Mouse (Mus musculus) small intestine, adult 2 months (tissue): Measurements from ENCODE around the gene Tmem199. TPM values are rescaled to one million over a fixed set of nuclear protein-coding genes. Genes with fewer than 3 reads are reported as not detected.

ENCODE experiments used
- H3K27ac ChIP-seq: fragments of 200-500 bp; 2 replicates; pipeline ENCODE4 v1.5.1; 2012; ENCODE audit warnings: low read depth, low read length, control low read depth, inconsistent platforms; ENCODE audit not compliant: insufficient read depth
- H3K27me3 ChIP-seq: fragments of 200-500 bp; 2 replicates; pipeline ENCODE4 v1.6.1; 2012; ENCODE audit warnings: mild to moderate bottlenecking, moderate library complexity, low read length, inconsistent platforms; ENCODE audit not compliant: control insufficient read depth, insufficient read depth
- H3K36me3 ChIP-seq: fragments of 200-500 bp; 2 replicates; pipeline ENCODE4 v1.6.1; 2012; ENCODE audit warnings: mild to moderate bottlenecking, low read length, control low read depth, inconsistent platforms; ENCODE audit not compliant: control insufficient read depth, insufficient read depth
- H3K4me1 ChIP-seq: fragments of 200-500 bp; 2 replicates; pipeline ENCODE4 v1.6.1; 2012; ENCODE audit warnings: low read length, inconsistent platforms, mixed read lengths; ENCODE audit not compliant: control insufficient read depth, insufficient read depth, insufficient read length
- H3K4me3 ChIP-seq: fragments of 200-500 bp; 2 replicates; pipeline ENCODE4 v1.5.1; 2012; ENCODE audit warnings: low read depth, mild to moderate bottlenecking, control low read depth, inconsistent platforms, low read length, moderate library complexity
- CTCF ChIP-seq: fragments of 200-500 bp; IDR thresholded peaks from 2 replicates; pipeline ENCODE4 v1.5.1; 2012; ENCODE audit warnings: low read depth, mild to moderate bottlenecking, control low read depth, inconsistent platforms, low read length, moderate library complexity, mixed read lengths; ENCODE audit not compliant: insufficient replicate concordance, insufficient read length; ENCODE audit errors: extremely low read depth
- POLR2A ChIP-seq: fragments of 200-500 bp; IDR thresholded peaks from 2 replicates; pipeline ENCODE4 v1.6.1; 2012; ENCODE audit warnings: low read depth, mild to moderate bottlenecking, control low read depth, inconsistent platforms, low read length, moderate library complexity
- WGBS: fragments of 180-500 bp; shearing (Covaris S2); methylation state at CpG from one replicate; pipeline ENCODE4 v1.1.7; 2018; 5-methylcytosine and 5-hydroxymethylcytosine counted together
- polyA plus RNA-seq: library from polyadenylated mRNA; depleted of rRNA; stranded (reverse); fragments of >200 nt; gene quantifications from 2 replicates; pipeline ENCODE4 v1.2.3, GENCODE M21; 2012; rRNA removed

Tmem199 gene
- polyA plus RNA-seq = 3.7 and 3.8 TPM in 2 replicates

GRCm38 (mm10) chr11:78512025-78512957 lies at the start of gene Tmem199, which contains the start of gene Poldip2:
Gene Tmem199 (minus strand): TSS chr11:78512172.
Gene Poldip2 (plus strand): TSS chr11:78512193.
- Histone ChIP-seq H3K4me1 (no peaks in the 10 kb centered on the region), H3K27me3 (no peaks in the 10 kb centered on the region), H3K36me3 (peaks cover 33% of the 10 kb centered on the region), H3K4me3 (peak within 1 kb of the TSS; percentile 82), H3K27ac (0 out of 2 replicates have a peak within 1 kb of the TSS, but pooled peaks have one; percentile 3)
- WGBS = 1% methylated on average over 67 of the region's 67 CpGs
- TF ChIP-seq POLR2A (peak; percentile 81; the same call in 1 of the 2 replicates), CTCF (no peak)

- Histone ChIP-seq H3K27ac (no peak overlapping the region), H3K36me3 (no peaks in the 10 kb centered on the region; the same call in 1 of the 2 replicates), H3K4me3 (no peak overlapping the region), H3K4me1 (peaks cover 12% of the 10 kb centered on the region; the same call in 1 of the 2 replicates), H3K27me3 (no peaks in the 10 kb centered on the region)
- peak; percentile 73; the same call in 1 of the 2 replicates for TF ChIP-seq CTCF
- TF ChIP-seq POLR2A = no peak
- WGBS = 10% methylated on average over 4 of the region's 4 CpGs
These were observed 48.5 kb upstream of the Tmem199 start for GRCm38 (mm10) chr11:78560447-78560846.

- TF ChIP-seq POLR2A (no peak), CTCF (peak; percentile 56; the same call in 1 of the 2 replicates)
- WGBS = 26% methylated on average over 8 of the region's 8 CpGs
- no peaks in the 10 kb centered on the region for H3K36me3 ChIP-seq
- no peak overlapping the region for H3K27ac ChIP-seq
- H3K27me3 ChIP-seq = no peaks in the 10 kb centered on the region
- H3K4me3 ChIP-seq = no peak overlapping the region
- H3K4me1 ChIP-seq = peaks cover 21% of the 10 kb centered on the region; the same call in 1 of the 2 replicates
These were observed 45.3 kb upstream of the Tmem199 start for GRCm38 (mm10) chr11:78557241-78557640.

GRCm38 (mm10) chr11:78556070-78556469 lies 44.1 kb upstream of the Tmem199 start:
- peaks cover 32% of the 10 kb centered on the region; the same call in 1 of the 2 replicates for H3K4me1 ChIP-seq
- H3K4me3 ChIP-seq = no peak overlapping the region
- H3K27ac ChIP-seq = peak overlapping the region; percentile 46; the same call in 1 of the 2 replicates
- no peaks in the 10 kb centered on the region for H3K27me3 ChIP-seq
- H3K36me3 ChIP-seq = no peaks in the 10 kb centered on the region
- 16% methylated on average over 4 of the region's 4 CpGs for WGBS
- TF ChIP-seq POLR2A (no peak), CTCF (no peak)

GRCm38 (mm10) chr11:78555623-78556022 lies 43.7 kb upstream of the Tmem199 start:
- Histone ChIP-seq H3K36me3 (no peaks in the 10 kb centered on the region), H3K27me3 (no peaks in the 10 kb centered on the region), H3K27ac (peak overlapping the region; percentile 74), H3K4me3 (no peak overlapping the region), H3K4me1 (peaks cover 33% of the 10 kb centered on the region; the same call in 1 of the 2 replicates)
- WGBS = 19% methylated on average over 3 of the region's 3 CpGs
- TF ChIP-seq CTCF (no peak), POLR2A (no peak)

GRCm38 (mm10) chr11:78551059-78551398 lies 39.1 kb upstream of the Tmem199 start:
- peak overlapping the region; percentile 18; the same call in 1 of the 2 replicates for H3K27ac ChIP-seq
- TF ChIP-seq POLR2A = no peak
- no peak for TF ChIP-seq CTCF
- 23% methylated on average over 6 of the region's 6 CpGs for WGBS

More at GRCm38 (mm10) chr11:78551059-78551398, 39.1 kb upstream of the Tmem199 start:
- H3K27me3 ChIP-seq = no peaks in the 10 kb centered on the region
- H3K4me1 ChIP-seq = peaks cover 34% of the 10 kb centered on the region; the same call in 1 of the 2 replicates
- no peaks in the 10 kb centered on the region for H3K36me3 ChIP-seq
- H3K4me3 ChIP-seq = peak overlapping the region; percentile 80
